Mouse (Mus musculus): ENCODE data around the gene Cd70.

DNA sequence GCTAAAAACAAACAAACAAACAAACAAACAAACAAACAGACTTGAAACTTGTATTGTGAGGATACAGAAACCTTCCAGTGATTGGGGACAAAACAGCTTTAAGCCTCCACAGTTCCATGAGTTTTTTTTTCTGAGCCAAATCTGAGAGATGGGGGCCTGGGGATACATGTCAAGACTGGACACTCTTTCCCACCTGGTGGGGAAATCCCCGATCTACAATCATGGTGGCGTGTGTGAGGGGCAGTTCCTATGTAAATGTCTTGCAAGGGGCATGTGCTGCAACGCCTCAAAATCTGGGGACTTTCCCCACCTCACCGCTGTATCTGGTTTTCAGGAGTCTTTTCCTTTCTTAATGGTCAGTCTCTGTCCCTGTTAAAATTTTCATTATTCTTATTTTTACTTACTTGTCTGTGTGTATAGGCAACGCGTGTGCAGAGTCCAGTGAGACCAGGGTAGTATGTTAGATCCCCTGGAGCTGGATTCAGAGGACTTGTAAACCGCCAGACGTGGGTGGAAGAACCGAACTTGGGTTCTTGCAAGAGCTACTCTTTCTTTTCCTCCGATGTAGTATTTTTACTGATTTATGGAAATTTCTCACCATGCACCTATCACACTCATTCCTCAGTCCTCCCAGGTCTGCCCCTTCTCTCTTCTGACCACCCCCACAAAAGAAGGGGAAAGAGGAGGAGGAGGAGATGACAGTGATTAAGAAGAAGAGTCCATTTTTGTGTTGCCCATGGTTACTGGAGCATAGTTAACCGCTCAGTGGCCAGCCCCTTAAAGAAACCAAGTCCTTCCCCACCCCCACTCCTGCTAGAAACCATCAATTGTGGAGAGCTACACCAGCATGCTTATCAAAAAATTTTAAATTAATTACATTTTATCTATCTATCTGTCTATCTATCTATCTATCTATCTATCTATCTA, 26.1 kb downstream of the Cd70 start:
- TF ChIP-seq CTCF (IDR thresholded peaks at IDR 0.05; ENCODE audit: low read depth, low read length) = no peak
- TF ChIP-seq POLR2A (IDR thresholded peaks at IDR 0.05; ENCODE audit: extremely low read depth, insufficient read depth, low read length) = no peak
